8 mouse cellular contexts compared by ENCODE assay signal in genomic region chr2:58699931-58700330, GRCm38 (mm10).
DNase-seq lines count a peak whose midpoint lies in the region; ATAC-seq and TF ChIP-seq lines count a peak whose summit lies in the region.

No protein-coding gene starts in this region.

- H3K27me3 ChIP-seq in C2C12 (ENCODE audit: control insufficient read depth, insufficient read depth, insufficient read length) = peaks cover 20% of the 10 kb centered on the region
- no peaks in the 10 kb centered on the region for H3K27me3 ChIP-seq in embryonic facial prominence, embryonic 13.5 days
- H3K27me3 ChIP-seq in limb, embryonic 10.5 days (ENCODE audit: low read depth, poor library complexity, severe bottlenecking) = no peaks in the 10 kb centered on the region

- H3K9me3 ChIP-seq in embryonic facial prominence, embryonic 13.5 days = no peaks in the 10 kb centered on the region
- H3K9me3 ChIP-seq in limb, embryonic 10.5 days (replicated peaks) = no peaks in the 10 kb centered on the region

- no peak overlapping the region for H3ac ChIP-seq in C2C12 (ENCODE audit: control insufficient read depth, insufficient read length, low read depth)

- peak; percentile 69; the same call in 1 of the 2 replicates for ATAC-seq in embryonic facial prominence, embryonic 13.5 days (ENCODE audit: insufficient number of reproducible peaks, insufficient read depth, low FRiP score, low TSS enrichment, low read depth)

- H3K36me3 ChIP-seq in C2C12 (ENCODE audit: control insufficient read depth, insufficient read depth) = no peaks in the 10 kb centered on the region
- no peaks in the 10 kb centered on the region for H3K36me3 ChIP-seq in embryonic facial prominence, embryonic 13.5 days
- no peaks in the 10 kb centered on the region for H3K36me3 ChIP-seq in limb, embryonic 10.5 days

- 25% methylated on average over 5 of the region's 5 CpGs for WGBS in embryonic facial prominence, embryonic 13.5 days
- 20% methylated on average over 5 of the region's 5 CpGs for WGBS in limb, embryonic 10.5 days

- no peak overlapping the region for H3K4me3 ChIP-seq in C2C12 (ENCODE audit: insufficient read depth, poor library complexity, severe bottlenecking)
- H3K4me3 ChIP-seq in embryonic facial prominence, embryonic 13.5 days = no peak overlapping the region
- no peak overlapping the region for H3K4me3 ChIP-seq in limb, embryonic 10.5 days

- peak; percentile 72 for DNase-seq in adrenal gland, postnatal 25 days
- DNase-seq in heart, adult 9 months (ENCODE audit: low spot score in 2 of 2) = peak; percentile 29 to 65
- peak; percentile 92 for DNase-seq in kidney, adult 9 months
- peak; percentile 76 for DNase-seq in limb, embryonic 10.5 days (ENCODE audit: low spot score)
- DNase-seq in naive thymus-derived CD4-positive, alpha-beta T cell, adult 2 months (ENCODE audit: low read depth) = peak; percentile 42
- peak; percentile 69 for DNase-seq in testis, postnatal 14 days (ENCODE audit: low spot score)

- H3K79me3 ChIP-seq in C2C12 (ENCODE audit: low read depth) = no peaks in the 10 kb centered on the region

- no peak overlapping the region for H3K9ac ChIP-seq in embryonic facial prominence, embryonic 13.5 days

- H3K79me2 ChIP-seq in C2C12 (ENCODE audit: control insufficient read depth, insufficient read depth) = no peaks in the 10 kb centered on the region

- H3K27ac ChIP-seq in embryonic facial prominence, embryonic 13.5 days = no peak overlapping the region
- H3K27ac ChIP-seq in limb, embryonic 10.5 days = no peak overlapping the region

- no peaks in the 10 kb centered on the region for H3K4me1 ChIP-seq in embryonic facial prominence, embryonic 13.5 days
- H3K4me1 ChIP-seq in limb, embryonic 10.5 days = peaks cover 12% of the 10 kb centered on the region

- no peak overlapping the region for H3K4me2 ChIP-seq in embryonic facial prominence, embryonic 13.5 days

- TF ChIP-seq CTCF in C2C12 (IDR thresholded peaks at IDR 0.05; ENCODE audit: control insufficient read depth, insufficient read depth, insufficient read length) = peak; percentile 3

TF ChIP-seq in C2C12, 6 proteins besides CTCF, POLR2A, EP300 and RAD21:
- TF ChIP-seq MYOG (IDR thresholded peaks at IDR 0.05; ENCODE audit: control insufficient read depth, extremely low read depth, insufficient read length) = no peak
- no peak for TF ChIP-seq MAX (IDR thresholded peaks at IDR 0.05)
- no peak for TF ChIP-seq FOSL1 (IDR thresholded peaks at IDR 0.05; ENCODE audit: insufficient read depth, low read length, poor library complexity, severe bottlenecking)
- TF ChIP-seq CEBPB (IDR thresholded peaks at IDR 0.05; ENCODE audit: low read depth) = no peak

Comparison
In these comparisons a context has a peak if more than half of its experiments do, and no peak if none do; other contexts are left out.
1. DNase-seq: peak in every context shown above with its lines; median percentile 92 in kidney, adult 9 months; 76 in limb, embryonic 10.5 days; 72 in adrenal gland, postnatal 25 days; 69 in testis, postnatal 14 days; 47 in heart, adult 9 months; 42 in naive thymus-derived CD4-positive, alpha-beta T cell, adult 2 months.